28 mouse cellular contexts compared by ENCODE assay signal in genomic region chr4:76319874-76320273, GRCm38 (mm10).
DNase-seq lines count a peak whose midpoint lies in the region; ATAC-seq and TF ChIP-seq lines count a peak whose summit lies in the region.
"Had no signal": no experiment of that assay in that cellular context is flagged by ENCODE, and none has a peak within 500 bp of the region (broad histone marks: within the 10 kb centered on the region; RNA-seq: fewer than 3 reads in every experiment).

No protein-coding gene starts in this region.

- H3K36me3 ChIP-seq in embryonic facial prominence, embryonic 14.5 days (ENCODE audit: control insufficient read depth, insufficient read depth, low read length) = 0 out of 2 replicates have a peak, but pooled peaks cover 4% of the 10 kb centered on the region
- H3K36me3 ChIP-seq in embryonic facial prominence, embryonic 10.5 days (replicated peaks) = 0 out of 2 replicates have a peak, but pooled peaks cover 3% of the 10 kb centered on the region
- no peaks in the 10 kb centered on the region for H3K36me3 ChIP-seq in kidney, embryonic 16.5 days (ENCODE audit: insufficient read depth, low read length)
- H3K36me3 ChIP-seq in lung, embryonic 15.5 days = no peaks in the 10 kb centered on the region
- H3K36me3 ChIP-seq in intestine, embryonic 16.5 days (ENCODE audit: control insufficient read depth, insufficient read depth, low read length) = no peaks in the 10 kb centered on the region
- H3K36me3 ChIP-seq: G1E; hindbrain, embryonic 10.5 days; hindbrain, embryonic 15.5 days; liver, embryonic 15.5 days; midbrain, embryonic 12.5 days had no signal

- WGBS in embryonic facial prominence, embryonic 14.5 days = 51% methylated on average over 4 of the region's 4 CpGs
- WGBS in embryonic facial prominence, embryonic 10.5 days = 79% methylated on average over 4 of the region's 4 CpGs
- 30% methylated on average over 4 of the region's 4 CpGs for WGBS in kidney, embryonic 16.5 days
- 27% methylated on average over 4 of the region's 4 CpGs for WGBS in lung, embryonic 15.5 days
- WGBS in lung, adult 2 months = 58% methylated on average over 4 of the region's 4 CpGs
- WGBS in intestine, embryonic 16.5 days = 40% methylated on average over 4 of the region's 4 CpGs

- TF ChIP-seq POLR2A in lung, adult 2 months (IDR thresholded peaks at IDR 0.05; ENCODE audit: borderline replicate concordance, extremely low read depth, low read depth, low read length) = no peak

- no peak overlapping the region for H3K4me3 ChIP-seq in embryonic facial prominence, embryonic 14.5 days (ENCODE audit: low read depth, low read length)
- no peak overlapping the region for H3K4me3 ChIP-seq in embryonic facial prominence, embryonic 10.5 days
- no peak overlapping the region for H3K4me3 ChIP-seq in kidney, embryonic 16.5 days (ENCODE audit: low read length)
- H3K4me3 ChIP-seq in lung, embryonic 15.5 days = no peak overlapping the region
- no peak overlapping the region for H3K4me3 ChIP-seq in lung, adult 2 months (replicated peaks; ENCODE audit: extremely low read depth, low read depth, low read length)
- no peak overlapping the region for H3K4me3 ChIP-seq in intestine, embryonic 16.5 days (ENCODE audit: low read length)
- H3K4me3 ChIP-seq: embryonic facial prominence, embryonic 12.5 days; erythroblast, embryonic 14.5 days; heart, embryonic 13.5 days; hindbrain, embryonic 10.5 days; hindbrain, embryonic 15.5 days; liver, embryonic 15.5 days; megakaryocyte, embryonic 14.5 days; midbrain, embryonic 12.5 days had no signal

- no peaks in the 10 kb centered on the region for H3K9me3 ChIP-seq in embryonic facial prominence, embryonic 14.5 days (ENCODE audit: control insufficient read depth, low read length)
- no peaks in the 10 kb centered on the region for H3K9me3 ChIP-seq in embryonic facial prominence, embryonic 10.5 days
- no peaks in the 10 kb centered on the region for H3K9me3 ChIP-seq in kidney, embryonic 16.5 days (ENCODE audit: low read length)
- no peaks in the 10 kb centered on the region for H3K9me3 ChIP-seq in lung, embryonic 15.5 days
- H3K9me3 ChIP-seq in intestine, embryonic 16.5 days (ENCODE audit: control insufficient read depth, low read length) = no peaks in the 10 kb centered on the region
- H3K9me3 ChIP-seq: embryonic facial prominence, embryonic 12.5 days; G1E; heart, embryonic 13.5 days; hindbrain, embryonic 10.5 days; hindbrain, embryonic 15.5 days; liver, embryonic 15.5 days; megakaryocyte, embryonic 14.5 days; midbrain, embryonic 12.5 days had no signal

- DNase-seq in embryonic facial prominence, embryonic 14.5 days (ENCODE audit: low spot score) = peak; percentile 59
- no peak for DNase-seq in embryonic facial prominence, embryonic 10.5 days (ENCODE audit: low spot score)
- DNase-seq in kidney, postnatal 10 days = no peak
- DNase-seq in lung, adult 2 months = no peak
- DNase-seq in B cell, adult 2 months = no peak
- DNase-seq: adrenal gland, postnatal 10 days; cerebellum, adult 11 months; cerebellum, adult 9-10 months; cerebellum, postnatal 36 days; layer of hippocampus, postnatal 36 days; left cerebral cortex, postnatal 4 days; thymus, adult 18-20 months; thymus, postnatal 25 days had no signal

- no peak overlapping the region for H3K4me2 ChIP-seq in embryonic facial prominence, embryonic 14.5 days (ENCODE audit: low read depth, low read length)
- H3K4me2 ChIP-seq in kidney, embryonic 16.5 days (replicated peaks; ENCODE audit: low read depth, low read length) = no peak overlapping the region
- no peak overlapping the region for H3K4me2 ChIP-seq in lung, embryonic 15.5 days
- H3K4me2 ChIP-seq in intestine, embryonic 16.5 days (ENCODE audit: low read depth, low read length) = no peak overlapping the region
- H3K4me2 ChIP-seq: embryonic facial prominence, embryonic 12.5 days; heart, embryonic 13.5 days; hindbrain, embryonic 15.5 days; liver, embryonic 15.5 days; midbrain, embryonic 12.5 days had no signal

- no peak for TF ChIP-seq CTCF in lung, adult 2 months (IDR thresholded peaks at IDR 0.05; ENCODE audit: insufficient read depth, low read length)

- H3K4me1 ChIP-seq in embryonic facial prominence, embryonic 14.5 days (ENCODE audit: control insufficient read depth, insufficient read depth, low read length) = peaks cover 20% of the 10 kb centered on the region
- H3K4me1 ChIP-seq in embryonic facial prominence, embryonic 10.5 days = no peaks in the 10 kb centered on the region
- peaks cover 11% of the 10 kb centered on the region; the same call in 1 of the 2 replicates for H3K4me1 ChIP-seq in kidney, embryonic 16.5 days (ENCODE audit: insufficient read depth, low read length)
- H3K4me1 ChIP-seq in lung, embryonic 15.5 days = peaks cover 13% of the 10 kb centered on the region
- H3K4me1 ChIP-seq in lung, adult 2 months (ENCODE audit: control insufficient read depth, insufficient read depth, low read length) = no peaks in the 10 kb centered on the region; the same call in 1 of the 2 replicates
- H3K4me1 ChIP-seq in intestine, embryonic 16.5 days (ENCODE audit: control insufficient read depth, insufficient read depth, low read length) = no peaks in the 10 kb centered on the region; the same call in 1 of the 2 replicates
- H3K4me1 ChIP-seq: hindbrain, embryonic 10.5 days; liver, embryonic 15.5 days; megakaryocyte, embryonic 14.5 days had no signal

- no peaks in the 10 kb centered on the region for H3K27me3 ChIP-seq in embryonic facial prominence, embryonic 14.5 days (replicated peaks; ENCODE audit: control insufficient read depth, insufficient read depth, low read length)
- H3K27me3 ChIP-seq in embryonic facial prominence, embryonic 10.5 days (replicated peaks; ENCODE audit: low read depth, poor library complexity, severe bottlenecking) = no peaks in the 10 kb centered on the region
- H3K27me3 ChIP-seq in kidney, embryonic 16.5 days (ENCODE audit: insufficient read depth, low read length) = no peaks in the 10 kb centered on the region
- H3K27me3 ChIP-seq in lung, embryonic 15.5 days = no peaks in the 10 kb centered on the region
- H3K27me3 ChIP-seq in intestine, embryonic 16.5 days (replicated peaks; ENCODE audit: control insufficient read depth, insufficient read depth, low read length) = no peaks in the 10 kb centered on the region
- H3K27me3 ChIP-seq: embryonic facial prominence, embryonic 12.5 days; heart, embryonic 13.5 days; hindbrain, embryonic 15.5 days; liver, embryonic 15.5 days; megakaryocyte, embryonic 14.5 days; midbrain, embryonic 12.5 days; Patski had no signal

- H3K9ac ChIP-seq in embryonic facial prominence, embryonic 14.5 days (ENCODE audit: low read depth, low read length) = no peak overlapping the region
- no peak overlapping the region for H3K9ac ChIP-seq in kidney, embryonic 16.5 days (replicated peaks; ENCODE audit: low read length)
- no peak overlapping the region for H3K9ac ChIP-seq in lung, embryonic 15.5 days
- no peak overlapping the region for H3K9ac ChIP-seq in intestine, embryonic 16.5 days (ENCODE audit: low read depth, low read length)
- H3K9ac ChIP-seq: embryonic facial prominence, embryonic 12.5 days; heart, embryonic 13.5 days; hindbrain, embryonic 15.5 days; liver, embryonic 15.5 days; midbrain, embryonic 12.5 days had no signal

- H3K27ac ChIP-seq in embryonic facial prominence, embryonic 14.5 days (replicated peaks; ENCODE audit: low read depth, low read length) = no peak overlapping the region
- H3K27ac ChIP-seq in embryonic facial prominence, embryonic 10.5 days (replicated peaks) = no peak overlapping the region
- H3K27ac ChIP-seq in kidney, embryonic 16.5 days (ENCODE audit: low read length) = no peak overlapping the region
- H3K27ac ChIP-seq in lung, embryonic 15.5 days = no peak overlapping the region
- no peak overlapping the region for H3K27ac ChIP-seq in intestine, embryonic 16.5 days (ENCODE audit: low read length)
- H3K27ac ChIP-seq: embryonic facial prominence, embryonic 12.5 days; heart, embryonic 13.5 days; hindbrain, embryonic 10.5 days; hindbrain, embryonic 15.5 days; liver, embryonic 15.5 days; midbrain, embryonic 12.5 days had no signal

- peak; percentile 64; the same call in 1 of the 2 replicates for ATAC-seq in embryonic facial prominence, embryonic 14.5 days (ENCODE audit: low read depth)
- peak; percentile 65; the same call in 1 of the 2 replicates for ATAC-seq in kidney, embryonic 16.5 days (ENCODE audit: low FRiP score, low TSS enrichment)
- ATAC-seq in lung, embryonic 15.5 days (ENCODE audit: borderline replicate concordance, extremely low read depth, low FRiP score, low TSS enrichment) = peak; percentile 75; the same call in 1 of the 2 replicates
- 0 out of 2 replicates have a peak, but pooled peaks have one; percentile 36 for ATAC-seq in intestine, embryonic 16.5 days
- ATAC-seq: forebrain, embryonic 16.5 days; inflammation-experienced regulatory T-cells, adult 6 months; Patski had no signal
